Mouse (Mus musculus) heart, embryonic 11.5 days (tissue): ENCODE measurements at regions not wholly inside any gene's neighbourhood (a gene's known extent, or its start where the extent isn't known, plus 50 kb on each side); places are given as distances from the start of the nearest gene placed in this dataset.
A peak's percentile ranks its signal among the peaks of the same experiment; 100 is the strongest.

ENCODE experiments used
- ATAC-seq: fragments of 200-750 bp; cut with Nextera tagmentation; replicated peaks from 2 replicates; pipeline ENCODE4 v1.8.0; 2017; ENCODE audit warnings: moderate library complexity; ENCODE audit not compliant: insufficient number of reproducible peaks, low FRiP score, low TSS enrichment
- H3K27ac ChIP-seq: fragments of 300-500 bp; sonication (generic); 2 replicates; pipeline ENCODE4 v1.5.1; 2014; ENCODE audit warnings: mild to moderate bottlenecking, low read depth, low read length
- H3K27me3 ChIP-seq: fragments of 300-500 bp; sonication (generic); 2 replicates; pipeline ENCODE4 v1.6.1; 2014; ENCODE audit warnings: mild to moderate bottlenecking, low read length, mixed read lengths; ENCODE audit not compliant: control insufficient read depth, insufficient read depth
- H3K36me3 ChIP-seq: fragments of 300-500 bp; sonication (generic); 2 replicates; pipeline ENCODE4 v1.6.1; 2014; ENCODE audit warnings: mild to moderate bottlenecking, low read length, moderate library complexity, mixed read lengths; ENCODE audit not compliant: control insufficient read depth, insufficient read depth
- H3K4me1 ChIP-seq: fragments of 300-500 bp; sonication (generic); 2 replicates; pipeline ENCODE4 v1.6.1; 2014; ENCODE audit warnings: low read length; ENCODE audit not compliant: control insufficient read depth, insufficient read depth
- H3K4me2 ChIP-seq: fragments of 300-500 bp; sonication (generic); 2 replicates; pipeline ENCODE4 v1.6.1; 2014; ENCODE audit warnings: mild to moderate bottlenecking, moderate library complexity
- H3K4me3 ChIP-seq: fragments of 300-500 bp; sonication (generic); 2 replicates; pipeline ENCODE4 v1.5.1; 2014; ENCODE audit warnings: low read depth, low read length
- H3K9ac ChIP-seq: fragments of 300-500 bp; sonication (generic); 2 replicates; pipeline ENCODE4 v1.6.1; 2014; ENCODE audit warnings: mild to moderate bottlenecking, low read depth, low read length, moderate library complexity
- H3K9me3 ChIP-seq: fragments of 300-500 bp; sonication (generic); replicated peaks from 2 replicates; pipeline ENCODE4 v1.6.1; 2016; ENCODE audit warnings: low read length; ENCODE audit not compliant: control insufficient read depth
- WGBS: fragments of 180-500 bp; shearing (Covaris S2); extraction: QIAGEN DNeasy Blood & Tissue Kit; methylation state at CpG from one replicate; pipeline ENCODE4 v1.1.7; 2014; ENCODE audit not compliant: insufficient replicate concordance; 5-methylcytosine and 5-hydroxymethylcytosine counted together

- H3K9ac ChIP-seq: no peak overlapping the region
- H3K4me1 ChIP-seq: peaks cover 6% of the 10 kb centered on the region; the same call in 1 of the 2 replicates
- no peak overlapping the region for H3K4me2 ChIP-seq
- no peaks in the 10 kb centered on the region for H3K36me3 ChIP-seq
- H3K27me3 ChIP-seq: no peaks in the 10 kb centered on the region
- 37% methylated on average over 4 of the region's 4 CpGs for WGBS
- H3K4me3 ChIP-seq: no peak overlapping the region
- H3K27ac ChIP-seq: no peak overlapping the region
- H3K9me3 ChIP-seq: 0 out of 2 replicates have a peak, but pooled peaks cover 2% of the 10 kb centered on the region
- ATAC-seq: no peak
Observed at GRCm38 (mm10) chr1:71865670-71866069, 212.7 kb upstream of the Fn1 start.

- H3K36me3 ChIP-seq: no peaks in the 10 kb centered on the region
- 38% methylated on average over 9 of the region's 9 CpGs for WGBS
- H3K4me1 ChIP-seq: peaks cover 6% of the 10 kb centered on the region; the same call in 1 of the 2 replicates
- H3K27ac ChIP-seq: no peak overlapping the region
- H3K9me3 ChIP-seq: 0 out of 2 replicates have a peak, but pooled peaks cover 2% of the 10 kb centered on the region
- H3K27me3 ChIP-seq: no peaks in the 10 kb centered on the region
- no peak overlapping the region for H3K4me3 ChIP-seq
- H3K4me2 ChIP-seq: no peak overlapping the region
- no peak for ATAC-seq
- H3K9ac ChIP-seq: no peak overlapping the region
Observed at GRCm38 (mm10) chr1:71864749-71865148, 211.7 kb upstream of the Fn1 start.

GRCm38 (mm10) chr1:71853212-71853611 lies 200.2 kb upstream of the Fn1 start:
- 90% methylated on average over 2 of the region's 2 CpGs for WGBS
- Histone ChIP-seq H3K27me3 (no peaks in the 10 kb centered on the region), H3K9ac (no peak overlapping the region), H3K27ac (no peak overlapping the region), H3K4me2 (no peak overlapping the region), H3K36me3 (no peaks in the 10 kb centered on the region), H3K9me3 (no peaks in the 10 kb centered on the region), H3K4me1 (no peaks in the 10 kb centered on the region), H3K4me3 (no peak overlapping the region)
- ATAC-seq: no peak

- no peak for ATAC-seq
- no peaks in the 10 kb centered on the region for H3K27me3 ChIP-seq
- no peaks in the 10 kb centered on the region for H3K4me1 ChIP-seq
- no peak overlapping the region for H3K4me2 ChIP-seq
- 83% methylated on average over 8 of the region's 8 CpGs for WGBS
- no peak overlapping the region for H3K27ac ChIP-seq
- H3K36me3 ChIP-seq: no peaks in the 10 kb centered on the region
- no peaks in the 10 kb centered on the region for H3K9me3 ChIP-seq
- H3K4me3 ChIP-seq: no peak overlapping the region
- H3K9ac ChIP-seq: no peak overlapping the region
Observed at GRCm38 (mm10) chr1:71851268-71851667, 198.3 kb upstream of the Fn1 start.

- no peak for ATAC-seq
- WGBS: 82% methylated on average over 5 of the region's 5 CpGs
- H3K9ac ChIP-seq: no peak overlapping the region
- no peak overlapping the region for H3K4me2 ChIP-seq
- H3K4me3 ChIP-seq: no peak overlapping the region
- no peaks in the 10 kb centered on the region for H3K27me3 ChIP-seq
- H3K27ac ChIP-seq: no peak overlapping the region
- no peaks in the 10 kb centered on the region for H3K9me3 ChIP-seq
- peaks cover 7% of the 10 kb centered on the region; the same call in 1 of the 2 replicates for H3K4me1 ChIP-seq
- H3K36me3 ChIP-seq: no peaks in the 10 kb centered on the region
Observed at GRCm38 (mm10) chr1:71848656-71849055, 195.7 kb upstream of the Fn1 start.

GRCm38 (mm10) chr1:71844938-71845685 lies 192.1 kb upstream of the Fn1 start:
- no peak for ATAC-seq
- WGBS: 39% methylated on average over 16 of the region's 16 CpGs
- Histone ChIP-seq H3K9ac (peak overlapping the region; percentile 2; the same call in 1 of the 2 replicates), H3K4me3 (0 out of 2 replicates have a peak overlapping the region, but pooled peaks have one; percentile 15), H3K27ac (peak overlapping the region; percentile 24; the same call in 1 of the 2 replicates), H3K36me3 (no peaks in the 10 kb centered on the region), H3K9me3 (no peaks in the 10 kb centered on the region; the same call in 1 of the 2 replicates), H3K4me2 (peak overlapping the region; percentile 42), H3K4me1 (peaks cover 7% of the 10 kb centered on the region; the same call in 1 of the 2 replicates), H3K27me3 (no peaks in the 10 kb centered on the region)

- WGBS: 59% methylated on average over 12 of the region's 12 CpGs
- H3K4me2 ChIP-seq: no peak overlapping the region
- no peak overlapping the region for H3K9ac ChIP-seq
- no peak for ATAC-seq
- no peaks in the 10 kb centered on the region for H3K27me3 ChIP-seq
- H3K9me3 ChIP-seq: no peaks in the 10 kb centered on the region; the same call in none of the 2 replicates
- H3K36me3 ChIP-seq: no peaks in the 10 kb centered on the region
- no peaks in the 10 kb centered on the region for H3K4me1 ChIP-seq
- H3K4me3 ChIP-seq: no peak overlapping the region
- no peak overlapping the region for H3K27ac ChIP-seq
Observed at GRCm38 (mm10) chr1:71837764-71838163, 184.8 kb upstream of the Fn1 start.

GRCm38 (mm10) chr1:71837039-71837648 lies 184.1 kb upstream of the Fn1 start:
- Histone ChIP-seq H3K27ac (no peak overlapping the region), H3K4me1 (no peaks in the 10 kb centered on the region), H3K9me3 (no peaks in the 10 kb centered on the region; the same call in none of the 2 replicates), H3K9ac (no peak overlapping the region), H3K4me3 (no peak overlapping the region), H3K27me3 (no peaks in the 10 kb centered on the region), H3K36me3 (no peaks in the 10 kb centered on the region), H3K4me2 (no peak overlapping the region)
- ATAC-seq: no peak
- 79% methylated on average over 20 of the region's 20 CpGs for WGBS
